Mouse (Mus musculus): Measurements from ENCODE around the gene Sf3b4.

Sf3b4 gene

GRCm38 (mm10) chr3:96172197-96173178 is at the start of gene Sf3b4:
Gene Sf3b4, plus strand, starts transcription at chr3:96172332.
- peak; percentile 84 to 87 for DNase-seq

- no peak for DNase-seq
Measured at GRCm38 (mm10) chr3:96124235-96124634, 47.9 kb upstream of the Sf3b4 start.

- peak; percentile 32 to 36 for DNase-seq
Measured at GRCm38 (mm10) chr3:96128128-96128527, 44.0 kb upstream of the Sf3b4 start.

- no peak for DNase-seq
Measured at GRCm38 (mm10) chr3:96132478-96132877, 39.7 kb upstream of the Sf3b4 start.

GRCm38 (mm10) chr3:96133327-96133905 is 38.7 kb upstream of the Sf3b4 start:
- DNase-seq = peak; percentile 43 to 52

- DNase-seq = peak; percentile 45 to 59
Measured at GRCm38 (mm10) chr3:96135011-96135410, 37.1 kb upstream of the Sf3b4 start.

GRCm38 (mm10) chr3:96147950-96148349 is 24.2 kb upstream of the Sf3b4 start:
- DNase-seq = peak in 1 of 2 experiments; percentile 70

- DNase-seq = no peak
Measured at GRCm38 (mm10) chr3:96151836-96152235, 20.3 kb upstream of the Sf3b4 start.

GRCm38 (mm10) chr3:96152611-96153010 is 19.5 kb upstream of the Sf3b4 start:
- DNase-seq = no peak

- DNase-seq = no peak
Measured at GRCm38 (mm10) chr3:96155501-96155900, 16.6 kb upstream of the Sf3b4 start.

- DNase-seq = no peak
Measured at GRCm38 (mm10) chr3:96159820-96160219, 12.3 kb upstream of the Sf3b4 start.

GRCm38 (mm10) chr3:96160222-96160802 is 11.8 kb upstream of the Sf3b4 start:
- peak; percentile 63 to 70 for DNase-seq

- peak; percentile 79 to 83 for DNase-seq
Measured at GRCm38 (mm10) chr3:96160803-96161516, 11.2 kb upstream of the Sf3b4 start.

- DNase-seq = no peak
Measured at GRCm38 (mm10) chr3:96161869-96162840, 10.0 kb upstream of the Sf3b4 start, which contains the start of gene Mtmr11. Gene Mtmr11, plus strand, starts transcription at chr3:96162004.

- no peak for DNase-seq
Measured at GRCm38 (mm10) chr3:96163040-96163439, 9.1 kb upstream of the Sf3b4 start.

GRCm38 (mm10) chr3:96168466-96169158 is 3.5 kb upstream of the Sf3b4 start:
- DNase-seq = no peak

GRCm38 (mm10) chr3:96170276-96170675 is 1.9 kb upstream of the Sf3b4 start:
- DNase-seq = no peak

GRCm38 (mm10) chr3:96170976-96171545 is 1.1 kb upstream of the Sf3b4 start:
- no peak for DNase-seq

GRCm38 (mm10) chr3:96171583-96172196 is 442 bp upstream of the Sf3b4 start:
- no peak for DNase-seq

GRCm38 (mm10) chr3:96173185-96173584 is 1.1 kb downstream of the Sf3b4 start:
- DNase-seq = no peak
